Mouse (Mus musculus): ENCODE data around the gene Hoxc6.

Gene Hoxc6

GRCm38 (mm10) chr15:102997939-102998355 is at the start of gene Hoxc6:
Gene Hoxc6 (plus strand): TSS chr15:102998257.
- no peak for DNase-seq

GRCm38 (mm10) chr15:102948842-102949241 is 49.2 kb upstream of the Hoxc6 start:
- DNase-seq, result no peak

GRCm38 (mm10) chr15:102949696-102950095 is 48.4 kb upstream of the Hoxc6 start:
- no peak for DNase-seq

- no peak for DNase-seq
Observed at GRCm38 (mm10) chr15:102950877-102951276, 47.2 kb upstream of the Hoxc6 start.

- no peak for DNase-seq
Observed at GRCm38 (mm10) chr15:102953561-102953960, 44.5 kb upstream of the Hoxc6 start.

- DNase-seq, result no peak
Observed at GRCm38 (mm10) chr15:102954192-102955006, 43.7 kb upstream of the Hoxc6 start, which contains the start of gene Hoxc11. Gene Hoxc11 (plus strand): TSS chr15:102954427.

- no peak for DNase-seq
Observed at GRCm38 (mm10) chr15:102955007-102955382, 43.1 kb upstream of the Hoxc6 start.

GRCm38 (mm10) chr15:102955833-102956640 is 42.0 kb upstream of the Hoxc6 start:
- DNase-seq, result no peak

- DNase-seq, result no peak
Observed at GRCm38 (mm10) chr15:102956906-102957305, 41.2 kb upstream of the Hoxc6 start.

GRCm38 (mm10) chr15:102959663-102960191 is 38.3 kb upstream of the Hoxc6 start:
- DNase-seq, result no peak

GRCm38 (mm10) chr15:102961728-102962127 is 36.3 kb upstream of the Hoxc6 start:
- no peak for DNase-seq

- DNase-seq, result no peak
Observed at GRCm38 (mm10) chr15:102962492-102962891, 35.6 kb upstream of the Hoxc6 start.

GRCm38 (mm10) chr15:102963259-102963658 is 34.8 kb upstream of the Hoxc6 start:
- no peak for DNase-seq

- no peak for DNase-seq
Observed at GRCm38 (mm10) chr15:102963671-102964640, 34.1 kb upstream of the Hoxc6 start.

GRCm38 (mm10) chr15:102965003-102965891 is 32.8 kb upstream of the Hoxc6 start:
- no peak for DNase-seq

GRCm38 (mm10) chr15:102965892-102966775 is 31.9 kb upstream of the Hoxc6 start:
- peak in 1 of 2 experiments; percentile 44 for DNase-seq

- DNase-seq, result no peak
Observed at GRCm38 (mm10) chr15:102966776-102967311, 31.2 kb upstream of the Hoxc6 start, which contains the start of gene Hoxc10. Gene Hoxc10 (plus strand): TSS chr15:102966796.

- no peak for DNase-seq
Observed at GRCm38 (mm10) chr15:102967312-102967510, 30.8 kb upstream of the Hoxc6 start, which contains the start of gene Hoxc5. Gene Hoxc5 (plus strand): TSS chr15:102967443.

- no peak for DNase-seq
Observed at GRCm38 (mm10) chr15:102967511-102968397, 30.3 kb upstream of the Hoxc6 start.
